Mouse (Mus musculus) erythroblast, embryonic 14.5 days (primary cell): ENCODE data around the gene Limk2.

Experiments
- GATA1 ChIP-seq: IDR thresholded peaks from 2 replicates; pipeline ENCODE4 v1.6.1; 2012; ENCODE audit warnings: low read length, inconsistent platforms, mixed read lengths
- TAL1 ChIP-seq: IDR thresholded peaks from 3 replicates; pipeline ENCODE4 v1.6.1; 2012; ENCODE audit warnings: low read length, inconsistent platforms, mixed read lengths

DNA sequence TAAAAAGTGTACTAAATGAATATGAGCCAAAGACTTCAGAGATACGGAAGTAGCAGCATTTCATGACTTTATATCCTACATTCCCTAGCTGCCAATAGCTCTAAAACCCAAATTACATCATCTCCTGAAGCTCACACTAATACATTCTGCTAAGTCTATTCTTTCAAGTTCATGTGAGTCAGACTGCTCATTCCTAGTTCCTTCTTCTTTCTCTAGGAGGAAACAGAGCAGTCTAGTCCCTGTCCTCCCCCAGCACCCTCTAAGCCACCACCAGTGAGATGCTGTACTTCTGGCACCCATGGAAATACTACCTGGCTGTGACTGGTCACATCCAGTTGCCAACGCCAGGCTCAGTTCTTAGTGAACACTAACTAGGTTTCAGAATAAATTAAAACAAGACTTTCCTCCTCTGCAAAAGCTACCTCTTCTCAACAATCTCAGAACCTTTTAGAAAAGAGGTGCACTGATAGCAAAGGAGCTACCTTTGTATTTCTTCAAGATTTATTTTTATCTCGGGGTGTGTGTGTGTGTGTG lies 18.8 kb upstream of the Limk2 start:
- TF ChIP-seq GATA1: no peak
- TF ChIP-seq TAL1: no peak
